Mouse (Mus musculus) right cerebral cortex, postnatal 14 days (tissue): ENCODE results near the gene Klhl29.

ENCODE experiments used
- DNase-seq: peaks from one replicate; pipeline ENCODE4 v3.0.0; 2022

Gene Klhl29

GRCm38 (mm10) chr12:5375616-5376461 lies at the start of gene Klhl29:
TSS of gene Klhl29 (minus strand) at chr12:5375682.
- peak; percentile 88 for DNase-seq

- DNase-seq: no peak
These were observed 49.8 kb upstream of the Klhl29 start for GRCm38 (mm10) chr12:5425276-5425675.

- DNase-seq: no peak
These were observed 40.3 kb upstream of the Klhl29 start for GRCm38 (mm10) chr12:5415806-5416205.

GRCm38 (mm10) chr12:5413976-5414375 lies 38.5 kb upstream of the Klhl29 start:
- DNase-seq: no peak

- no peak for DNase-seq
These were observed 36.5 kb upstream of the Klhl29 start for GRCm38 (mm10) chr12:5411761-5412537.

- DNase-seq: peak; percentile 45
These were observed 35.9 kb upstream of the Klhl29 start for GRCm38 (mm10) chr12:5411346-5411745.

- DNase-seq: peak; percentile 93
These were observed 35.1 kb upstream of the Klhl29 start for GRCm38 (mm10) chr12:5410391-5411115.

GRCm38 (mm10) chr12:5407175-5407574 lies 31.7 kb upstream of the Klhl29 start:
- DNase-seq: no peak

GRCm38 (mm10) chr12:5397423-5397822 lies 21.9 kb upstream of the Klhl29 start:
- no peak for DNase-seq

GRCm38 (mm10) chr12:5395188-5395587 lies 19.7 kb upstream of the Klhl29 start:
- no peak for DNase-seq

- DNase-seq: no peak
These were observed 11.6 kb upstream of the Klhl29 start for GRCm38 (mm10) chr12:5387112-5387511.

- DNase-seq: no peak
These were observed 11.2 kb upstream of the Klhl29 start for GRCm38 (mm10) chr12:5386688-5387087.

- no peak for DNase-seq
These were observed 6.2 kb upstream of the Klhl29 start for GRCm38 (mm10) chr12:5381694-5382093.

GRCm38 (mm10) chr12:5374684-5375615 lies 532 bp downstream of the Klhl29 start:
- DNase-seq: peak; percentile 50

GRCm38 (mm10) chr12:5374196-5374683 lies 1.2 kb downstream of the Klhl29 start:
- DNase-seq: peak; percentile 40

- peak; percentile 34 for DNase-seq
These were observed 1.8 kb downstream of the Klhl29 start for GRCm38 (mm10) chr12:5373641-5374195.

GRCm38 (mm10) chr12:5369396-5369795 lies 6.1 kb downstream of the Klhl29 start:
- no peak for DNase-seq

GRCm38 (mm10) chr12:5364836-5365235 lies 10.6 kb downstream of the Klhl29 start:
- no peak for DNase-seq

- no peak for DNase-seq
These were observed 11.4 kb downstream of the Klhl29 start for GRCm38 (mm10) chr12:5363961-5364634.

GRCm38 (mm10) chr12:5359065-5359464 lies 16.4 kb downstream of the Klhl29 start:
- DNase-seq: peak; percentile 38

GRCm38 (mm10) chr12:5358497-5358896 lies 17.0 kb downstream of the Klhl29 start:
- no peak for DNase-seq
